Mouse (Mus musculus) neutrophil, adult 59 days (primary cell): ENCODE measurements around the gene Rptn. TPM values are rescaled to one million over a fixed set of nuclear protein-coding genes. Genes with fewer than 3 reads are reported as not detected.

Source experiments
- total RNA-seq, 2 experiments: library from RNA; stranded (reverse); gene quantifications; 1 replicate in 1 of 2; 2 replicates in 1 of 2; pipeline ENCODE4 v1.2.4; 2023

The Rptn gene
- total RNA-seq, result not detected

GRCm38 (mm10) chr3:93393366-93393765, at the start of gene Rptn:
TSS of gene Rptn (plus strand) at chr3:93393699.

GRCm38 (mm10) chr3:93442030-93442429, 48.5 kb downstream of the Rptn start, which contains the start of gene Tchh:
TSS of gene Tchh (plus strand) at chr3:93442330.

Other genes with a start within 250 kb of the Rptn start
- gene Crnn, start 248.9 kb upstream of the Rptn start, total RNA-seq, result not detected
- not detected for gene Flg2, start 196.4 kb upstream of the Rptn start, total RNA-seq
- not detected for gene Flg, start 120.2 kb upstream of the Rptn start, total RNA-seq
- not detected for gene Hrnr, start 74.0 kb upstream of the Rptn start, total RNA-seq
- 1 to 10 TPM; 1.2 to 1.5 TPM for gene Tchh, start 48.6 kb downstream of the Rptn start, total RNA-seq
- not detected for gene Tchhl1, start 75.1 kb downstream of the Rptn start, total RNA-seq
- gene S100a11, start 126.8 kb downstream of the Rptn start, total RNA-seq, result 1,000 to 10,000 TPM; 3,647 to 3,826 TPM
- gene S100a10, start 161.4 kb downstream of the Rptn start, total RNA-seq, result 100 to 1,000 TPM; 209 to 340 TPM